Mouse (Mus musculus) heart, embryonic 11.5 days (tissue): ENCODE data around the gene Ano8. TPM values are rescaled to one million over a fixed set of nuclear protein-coding genes. Genes with fewer than 3 reads are reported as not detected.

Experiments
- ATAC-seq: fragments of 200-750 bp; cut with Nextera tagmentation; replicated peaks from 2 replicates; pipeline ENCODE4 v1.8.0; 2017; ENCODE audit warnings: moderate library complexity; ENCODE audit not compliant: insufficient number of reproducible peaks, low FRiP score, low TSS enrichment
- H3K27ac ChIP-seq: fragments of 300-500 bp; sonication (generic); 2 replicates; pipeline ENCODE4 v1.5.1; 2014; ENCODE audit warnings: mild to moderate bottlenecking, low read depth, low read length
- H3K27me3 ChIP-seq: fragments of 300-500 bp; sonication (generic); 2 replicates; pipeline ENCODE4 v1.6.1; 2014; ENCODE audit warnings: mild to moderate bottlenecking, low read length, mixed read lengths; ENCODE audit not compliant: control insufficient read depth, insufficient read depth
- H3K36me3 ChIP-seq: fragments of 300-500 bp; sonication (generic); 2 replicates; pipeline ENCODE4 v1.6.1; 2014; ENCODE audit warnings: mild to moderate bottlenecking, low read length, moderate library complexity, mixed read lengths; ENCODE audit not compliant: control insufficient read depth, insufficient read depth
- H3K4me1 ChIP-seq: fragments of 300-500 bp; sonication (generic); 2 replicates; pipeline ENCODE4 v1.6.1; 2014; ENCODE audit warnings: low read length; ENCODE audit not compliant: control insufficient read depth, insufficient read depth
- H3K4me2 ChIP-seq: fragments of 300-500 bp; sonication (generic); 2 replicates; pipeline ENCODE4 v1.6.1; 2014; ENCODE audit warnings: mild to moderate bottlenecking, moderate library complexity
- H3K4me3 ChIP-seq: fragments of 300-500 bp; sonication (generic); 2 replicates; pipeline ENCODE4 v1.5.1; 2014; ENCODE audit warnings: low read depth, low read length
- H3K9ac ChIP-seq: fragments of 300-500 bp; sonication (generic); 2 replicates; pipeline ENCODE4 v1.6.1; 2014; ENCODE audit warnings: mild to moderate bottlenecking, low read depth, low read length, moderate library complexity
- H3K9me3 ChIP-seq: fragments of 300-500 bp; sonication (generic); replicated peaks from 2 replicates; pipeline ENCODE4 v1.6.1; 2016; ENCODE audit warnings: low read length; ENCODE audit not compliant: control insufficient read depth
- WGBS: fragments of 180-500 bp; shearing (Covaris S2); extraction: QIAGEN DNeasy Blood & Tissue Kit; methylation state at CpG from one replicate; pipeline ENCODE4 v1.1.7; 2014; ENCODE audit not compliant: insufficient replicate concordance; 5-methylcytosine and 5-hydroxymethylcytosine counted together
- polyA plus RNA-seq: library from polyadenylated mRNA; unstranded; fragments of >200 nt; fragmentation: Nextera tagmentation; extraction: Ambion mirVana; gene quantifications from 2 replicates; pipeline ENCODE4 v1.2.1, GENCODE M21; 2014

The Ano8 gene
- polyA plus RNA-seq, 1 experiment from 2014 or later, result 1.4 TPM

GRCm38 (mm10) chr8:71476099-71476940 is 9.4 kb downstream of the Ano8 start:
- H3K4me2 ChIP-seq, result peak overlapping the region; percentile 88
- peaks cover 25% of the 10 kb centered on the region for H3K27me3 ChIP-seq
- H3K9me3 ChIP-seq, result no peaks in the 10 kb centered on the region
- 0 out of 2 replicates have a peak, but pooled peaks cover 5% of the 10 kb centered on the region for H3K4me1 ChIP-seq
- under 1% methylated on average over 98 of the region's 121 CpGs for WGBS
- ATAC-seq, result peak; percentile 52
- H3K4me3 ChIP-seq, result peak overlapping the region; percentile 60
- peak overlapping the region; percentile 78 for H3K27ac ChIP-seq
- H3K9ac ChIP-seq, result peak overlapping the region; percentile 71
- peaks cover 12% of the 10 kb centered on the region for H3K36me3 ChIP-seq

GRCm38 (mm10) chr8:71475702-71476075 is 10.1 kb downstream of the Ano8 start:
- Histone ChIP-seq H3K27me3 (peaks cover 19% of the 10 kb centered on the region), H3K36me3 (peaks cover 15% of the 10 kb centered on the region), H3K4me3 (peak overlapping the region; percentile 60), H3K9ac (peak overlapping the region; percentile 71), H3K4me2 (peak overlapping the region; percentile 88), H3K9me3 (no peaks in the 10 kb centered on the region), H3K27ac (no peak overlapping the region), H3K4me1 (peaks cover 6% of the 10 kb centered on the region; the same call in 1 of the 2 replicates)
- 19% methylated on average over 4 of the region's 4 CpGs for WGBS
- 0 out of 2 replicates have a peak, but pooled peaks have one; percentile 16 for ATAC-seq

- Histone ChIP-seq H3K9ac (no peak overlapping the region), H3K4me1 (peaks cover 11% of the 10 kb centered on the region), H3K4me2 (peak overlapping the region; percentile 88; the same call in 1 of the 2 replicates), H3K27ac (no peak overlapping the region), H3K9me3 (no peaks in the 10 kb centered on the region), H3K36me3 (peaks cover 15% of the 10 kb centered on the region), H3K27me3 (peaks cover 14% of the 10 kb centered on the region), H3K4me3 (no peak overlapping the region)
- WGBS, result 88% methylated on average over 25 of the region's 25 CpGs
- ATAC-seq, result no peak
These were observed 10.7 kb downstream of the Ano8 start for GRCm38 (mm10) chr8:71474785-71475701.

- no peak for ATAC-seq
- H3K9me3 ChIP-seq, result no peaks in the 10 kb centered on the region
- no peak overlapping the region for H3K9ac ChIP-seq
- H3K27me3 ChIP-seq, result peaks cover 14% of the 10 kb centered on the region
- 92% methylated on average over 18 of the region's 18 CpGs for WGBS
- no peak overlapping the region for H3K27ac ChIP-seq
- no peak overlapping the region for H3K4me3 ChIP-seq
- H3K4me1 ChIP-seq, result peaks cover 15% of the 10 kb centered on the region
- H3K4me2 ChIP-seq, result no peak overlapping the region
- H3K36me3 ChIP-seq, result peaks cover 15% of the 10 kb centered on the region
These were observed 11.4 kb downstream of the Ano8 start for GRCm38 (mm10) chr8:71474344-71474743.

- Histone ChIP-seq H3K4me1 (peaks cover 15% of the 10 kb centered on the region), H3K9me3 (no peaks in the 10 kb centered on the region), H3K27ac (no peak overlapping the region), H3K4me3 (no peak overlapping the region), H3K4me2 (no peak overlapping the region), H3K9ac (no peak overlapping the region), H3K36me3 (peaks cover 15% of the 10 kb centered on the region), H3K27me3 (peaks cover 4% of the 10 kb centered on the region; the same call in 1 of the 2 replicates)
- WGBS, result 84% methylated on average over 8 of the region's 8 CpGs
- ATAC-seq, result no peak
These were observed 13.0 kb downstream of the Ano8 start for GRCm38 (mm10) chr8:71472601-71473386.

GRCm38 (mm10) chr8:71471861-71472260 is 13.9 kb downstream of the Ano8 start:
- H3K4me2 ChIP-seq, result no peak overlapping the region
- no peaks in the 10 kb centered on the region for H3K27me3 ChIP-seq
- peaks cover 15% of the 10 kb centered on the region for H3K36me3 ChIP-seq
- 93% methylated on average over 17 of the region's 17 CpGs for WGBS
- no peak overlapping the region for H3K27ac ChIP-seq
- H3K4me1 ChIP-seq, result peaks cover 14% of the 10 kb centered on the region
- H3K4me3 ChIP-seq, result no peak overlapping the region
- ATAC-seq, result no peak
- no peaks in the 10 kb centered on the region for H3K9me3 ChIP-seq
- H3K9ac ChIP-seq, result no peak overlapping the region

GRCm38 (mm10) chr8:71470913-71471255 is 14.9 kb downstream of the Ano8 start:
- Histone ChIP-seq H3K9me3 (no peaks in the 10 kb centered on the region), H3K4me3 (no peak overlapping the region), H3K4me1 (peaks cover 13% of the 10 kb centered on the region), H3K27ac (no peak overlapping the region), H3K27me3 (no peaks in the 10 kb centered on the region), H3K9ac (no peak overlapping the region), H3K4me2 (no peak overlapping the region; the same call in 1 of the 2 replicates), H3K36me3 (peaks cover 15% of the 10 kb centered on the region)
- ATAC-seq, result no peak
- WGBS, result 80% methylated on average over 5 of the region's 5 CpGs
